Mouse (Mus musculus): Measurements from ENCODE around the gene Tbc1d15. TPM values are rescaled to one million over a fixed set of nuclear protein-coding genes. Genes with fewer than 3 reads are reported as not detected.
A peak's percentile ranks its signal among the peaks of the same experiment; 100 is the strongest.
"Not testable (repeated sequence)": the region's sequence is repeated elsewhere in the genome, so short reads cannot be mapped to it uniquely, and the experiment has no call there.

The Tbc1d15 gene
- polyA plus RNA-seq, 1 experiment from 2014 or later: 74.4 TPM

DNA sequence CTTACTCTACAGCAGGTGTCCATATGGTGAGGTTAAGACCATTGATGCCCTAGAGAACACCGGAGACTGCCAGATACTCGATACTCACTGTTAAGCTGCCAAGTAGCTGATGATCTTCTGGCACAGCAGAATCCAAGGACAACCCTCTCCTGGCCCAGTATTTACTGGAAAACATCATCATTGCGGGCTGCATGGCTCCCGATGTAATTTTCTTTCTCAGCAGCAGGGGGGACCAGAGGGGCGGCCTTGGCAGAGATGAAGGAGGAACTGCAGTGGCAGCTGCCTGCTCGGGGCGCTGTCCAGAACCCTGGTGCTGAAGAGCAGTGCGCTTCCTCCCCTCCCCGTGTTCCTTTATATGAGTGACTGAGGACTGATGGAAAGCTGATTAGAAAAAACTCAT is 66.6 kb downstream of the Tbc1d15 start, which contains the start of gene Tph2:
TSS of gene Tph2 (minus strand) at position 326 of the 400 bp plus-strand sequence.
- Histone ChIP-seq H3K9me3 (ENCODE audit: low read depth, low read length) (no peaks in the 10 kb centered on the region), H3K9ac (no peak within 1 kb of the TSS), H3K4me1 (ENCODE audit: insufficient read depth) (no peaks in the 10 kb centered on the region), H3K27me3 (ENCODE audit: insufficient read depth, low read length) (no peaks in the 10 kb centered on the region), H3K4me3 (ENCODE audit: low read depth, low read length) (no peak within 1 kb of the TSS), H3K4me2 (no peak within 1 kb of the TSS), H3K27ac (ENCODE audit: low read depth) (no peak within 1 kb of the TSS), H3K36me3 (ENCODE audit: insufficient read depth) (no peaks in the 10 kb centered on the region)
- TF ChIP-seq CTCF (IDR thresholded peaks at IDR 0.05; ENCODE audit: low read depth): peak; percentile 79
- ATAC-seq (ENCODE audit: insufficient read depth) (peak; percentile 89), DNase-seq (peak; percentile 91)
- 8% methylated on average over 9 of the region's 9 CpGs for WGBS

DNA sequence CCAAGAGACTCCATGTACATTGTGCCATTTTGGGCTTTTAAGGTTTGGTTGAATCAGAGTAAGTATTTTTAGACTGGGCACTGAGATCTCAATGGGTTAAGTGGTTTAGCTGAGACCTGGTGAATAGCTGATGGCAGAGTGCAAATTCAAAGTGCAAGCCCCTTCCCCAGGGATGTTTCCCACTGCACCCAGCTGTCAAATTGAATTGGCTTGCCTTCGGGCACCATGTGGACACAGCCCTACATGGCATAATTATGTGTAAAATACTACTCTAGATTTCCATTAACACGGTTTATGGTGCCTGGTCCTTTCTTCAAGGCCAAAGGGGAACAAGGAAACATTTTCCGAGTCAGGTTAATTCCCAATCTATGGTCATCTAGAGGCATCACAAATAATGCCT is 70.2 kb downstream of the Tbc1d15 start:
- WGBS: 72% methylated on average over 3 of the region's 3 CpGs
- H3K9ac ChIP-seq: no peak overlapping the region
- H3K4me3 ChIP-seq (ENCODE audit: low read depth, low read length): no peak overlapping the region
- DNase-seq (no peak), ATAC-seq (ENCODE audit: insufficient read depth) (no peak)
- H3K27ac ChIP-seq (ENCODE audit: low read depth): no peak overlapping the region
- H3K9me3 ChIP-seq (ENCODE audit: low read depth, low read length): no peaks in the 10 kb centered on the region
- H3K36me3 ChIP-seq (ENCODE audit: insufficient read depth): no peaks in the 10 kb centered on the region
- no peak overlapping the region for H3K4me2 ChIP-seq
- no peaks in the 10 kb centered on the region for H3K27me3 ChIP-seq (ENCODE audit: insufficient read depth, low read length)
- no peaks in the 10 kb centered on the region for H3K4me1 ChIP-seq (ENCODE audit: insufficient read depth)
- no peak for TF ChIP-seq CTCF (IDR thresholded peaks at IDR 0.05; ENCODE audit: low read depth)

- not testable (repeated sequence) for H3K4me3 ChIP-seq (ENCODE audit: low read depth, low read length); H3K9me3 ChIP-seq (ENCODE audit: low read depth, low read length); DNase-seq; H3K36me3 ChIP-seq (ENCODE audit: insufficient read depth); H3K27ac ChIP-seq (ENCODE audit: low read depth); H3K27me3 ChIP-seq (ENCODE audit: insufficient read depth, low read length); H3K9ac ChIP-seq; H3K4me2 ChIP-seq; H3K4me1 ChIP-seq (ENCODE audit: insufficient read depth); ATAC-seq (ENCODE audit: insufficient read depth)
- 55% methylated on average over 6 of the region's 6 CpGs for WGBS
Observed at GRCm38 (mm10) chr10:115178019-115178418, 73.2 kb downstream of the Tbc1d15 start.

DNA sequence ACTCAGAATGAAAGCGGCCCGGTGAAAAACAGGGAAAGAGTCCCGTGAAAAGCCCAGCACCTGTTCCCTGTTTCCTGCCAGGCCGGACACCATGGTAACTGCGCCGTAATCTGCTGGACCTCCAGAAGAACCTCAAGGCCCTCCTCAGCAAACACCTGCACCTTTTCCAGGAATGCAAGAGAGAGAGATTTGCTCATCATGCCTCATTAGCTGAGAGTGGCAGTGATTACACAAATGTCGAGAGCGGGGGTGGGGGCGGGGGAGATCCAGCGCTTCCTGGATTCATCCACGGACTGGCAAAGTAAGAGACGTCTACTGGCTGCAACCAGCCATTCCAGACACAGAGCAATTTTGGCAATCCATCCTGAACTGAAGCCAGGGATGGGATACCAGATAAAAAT is 75.7 kb downstream of the Tbc1d15 start:
- Histone ChIP-seq H3K36me3 (ENCODE audit: insufficient read depth) (no peaks in the 10 kb centered on the region), H3K9me3 (ENCODE audit: low read depth, low read length) (no peaks in the 10 kb centered on the region), H3K9ac (no peak overlapping the region), H3K4me1 (ENCODE audit: insufficient read depth) (no peaks in the 10 kb centered on the region), H3K4me2 (peak overlapping the region; percentile 40; the same call in 1 of the 2 replicates), H3K4me3 (ENCODE audit: low read depth, low read length) (no peak overlapping the region), H3K27ac (ENCODE audit: low read depth) (no peak overlapping the region), H3K27me3 (ENCODE audit: insufficient read depth, low read length) (no peaks in the 10 kb centered on the region)
- 0 out of 2 replicates have a peak, but pooled peaks have one; percentile 12 for ATAC-seq (ENCODE audit: insufficient read depth)
- TF ChIP-seq CTCF (IDR thresholded peaks at IDR 0.05; ENCODE audit: low read depth): no peak
- DNase-seq: peak; percentile 24
- 32% methylated on average over 12 of the region's 12 CpGs for WGBS

GRCm38 (mm10) chr10:115173336-115173735 is 77.9 kb downstream of the Tbc1d15 start:
- H3K4me3 ChIP-seq (ENCODE audit: low read depth, low read length): no peak overlapping the region

GRCm38 (mm10) chr10:115171351-115171818 is 79.9 kb downstream of the Tbc1d15 start:
- peak; percentile 91 for ATAC-seq (ENCODE audit: insufficient read depth)
- Histone ChIP-seq H3K27ac (ENCODE audit: low read depth) (no peak overlapping the region), H3K4me1 (ENCODE audit: insufficient read depth) (no peaks in the 10 kb centered on the region), H3K27me3 (ENCODE audit: insufficient read depth, low read length) (no peaks in the 10 kb centered on the region), H3K36me3 (ENCODE audit: insufficient read depth) (no peaks in the 10 kb centered on the region), H3K4me3 (ENCODE audit: low read depth, low read length) (no peak overlapping the region), H3K4me2 (no peak overlapping the region), H3K9ac (no peak overlapping the region), H3K9me3 (ENCODE audit: low read depth, low read length) (no peaks in the 10 kb centered on the region)
- TF ChIP-seq CTCF (IDR thresholded peaks at IDR 0.05; ENCODE audit: low read depth): no peak
- 29% methylated on average over 8 of the region's 8 CpGs for WGBS
- DNase-seq: peak; percentile 78

More at GRCm38 (mm10) chr10:115173336-115173735, 77.9 kb downstream of the Tbc1d15 start:
- Histone ChIP-seq H3K9me3 (ENCODE audit: low read depth, low read length) (no peaks in the 10 kb centered on the region), H3K27me3 (ENCODE audit: insufficient read depth, low read length) (no peaks in the 10 kb centered on the region), H3K4me2 (no peak overlapping the region), H3K36me3 (ENCODE audit: insufficient read depth) (no peaks in the 10 kb centered on the region), H3K9ac (no peak overlapping the region), H3K27ac (ENCODE audit: low read depth) (no peak overlapping the region), H3K4me1 (ENCODE audit: insufficient read depth) (no peaks in the 10 kb centered on the region)
- TF ChIP-seq CTCF (IDR thresholded peaks at IDR 0.05; ENCODE audit: low read depth): no peak
- ATAC-seq (ENCODE audit: insufficient read depth) (no peak), DNase-seq (no peak)
- 60% methylated on average over 10 of the region's 10 CpGs for WGBS

- H3K27me3 ChIP-seq (ENCODE audit: insufficient read depth, low read length): no peaks in the 10 kb centered on the region
- no peaks in the 10 kb centered on the region for H3K36me3 ChIP-seq (ENCODE audit: insufficient read depth)
- TF ChIP-seq CTCF (IDR thresholded peaks at IDR 0.05; ENCODE audit: low read depth): no peak
- H3K27ac ChIP-seq (ENCODE audit: low read depth): no peak overlapping the region
- H3K9ac ChIP-seq: no peak overlapping the region
- DNase-seq (peak; percentile 59), ATAC-seq (ENCODE audit: insufficient read depth) (peak; percentile 55)
- 62% methylated on average over 7 of the region's 7 CpGs for WGBS
- H3K9me3 ChIP-seq (ENCODE audit: low read depth, low read length): no peaks in the 10 kb centered on the region
- no peak overlapping the region for H3K4me3 ChIP-seq (ENCODE audit: low read depth, low read length)
- no peak overlapping the region for H3K4me2 ChIP-seq
- no peaks in the 10 kb centered on the region for H3K4me1 ChIP-seq (ENCODE audit: insufficient read depth)
Observed at GRCm38 (mm10) chr10:115170496-115171350, 80.5 kb downstream of the Tbc1d15 start.

Measured in lung, embryonic 14.5 days (tissue).